Mouse (Mus musculus): ENCODE results near the gene Col18a1. TPM values are rescaled to one million over a fixed set of nuclear protein-coding genes. Genes with fewer than 3 reads are reported as not detected.

Gene Col18a1
- total RNA-seq, 2 experiments from 2014 or later: 20.2 to 24.5 TPM

DNA sequence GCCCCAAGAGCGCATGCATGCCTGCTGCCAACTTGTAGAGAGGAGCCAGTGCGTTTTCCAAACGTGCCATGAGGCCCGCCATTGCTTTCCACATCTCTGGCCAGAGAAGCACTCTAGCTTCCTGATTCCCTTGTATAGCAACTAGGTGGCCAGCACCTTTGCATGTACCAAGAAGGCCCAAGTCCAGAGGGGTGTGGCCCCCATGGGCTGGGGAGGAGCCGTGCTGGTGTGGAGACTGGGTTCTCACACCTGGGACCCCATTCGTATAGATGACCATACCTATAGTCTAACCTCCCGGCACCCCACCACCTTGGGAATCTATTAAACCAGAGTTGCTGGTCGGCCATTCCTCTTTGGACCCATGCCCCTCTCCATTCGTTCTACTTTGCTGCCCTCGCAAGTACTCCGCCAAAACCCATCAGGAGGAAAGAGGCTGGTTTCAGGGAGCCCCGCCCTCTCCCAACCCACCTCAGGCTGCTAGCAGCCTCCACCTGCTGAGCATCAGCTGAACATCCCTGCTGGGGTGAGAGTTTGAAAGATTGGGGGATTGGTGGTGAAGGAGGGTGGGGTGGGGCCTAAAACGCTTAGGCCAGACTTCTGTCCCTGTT, 134.5 kb downstream of the Col18a1 start, which contains the start of gene Slc19a1:
Gene Slc19a1, plus strand, starts transcription at position 474 of the 608 bp plus-strand sequence.
- no peak for DNase-seq
- intact Hi-C loops (cut with DNase I; ENCODE audit: low total_unique reads): no loop called here

DNA sequence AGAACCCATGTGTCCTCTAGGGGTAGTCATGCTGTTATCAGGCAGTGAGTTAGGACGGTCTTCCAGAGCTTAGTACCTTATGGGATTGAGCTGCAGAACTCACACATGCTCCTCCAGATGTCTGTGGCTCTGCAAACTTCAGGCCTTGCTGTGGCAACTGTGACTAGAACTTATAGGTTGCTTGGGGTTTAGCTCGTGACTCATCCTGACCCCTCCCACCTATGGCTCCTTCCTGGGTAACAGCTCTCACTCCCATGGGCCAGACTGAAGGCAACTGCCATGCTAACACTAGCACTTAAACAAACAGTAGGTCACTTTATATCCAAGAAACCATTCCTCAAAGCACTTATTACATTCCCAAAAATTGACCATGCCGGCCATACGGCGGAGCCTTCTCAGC, 135.7 kb downstream of the Col18a1 start:
- no peak for DNase-seq
- intact Hi-C loops (cut with DNase I; ENCODE audit: low total_unique reads): no loop called here

- intact Hi-C loops (cut with DNase I; ENCODE audit: low total_unique reads): no loop called here
- DNase-seq: no peak
These were observed 136.6 kb downstream of the Col18a1 start for GRCm38 (mm10) chr10:77029761-77030160.

- intact Hi-C loops (cut with DNase I; ENCODE audit: low total_unique reads): no loop called here
- DNase-seq: no peak
These were observed 137.5 kb downstream of the Col18a1 start for GRCm38 (mm10) chr10:77028782-77029296.

DNA sequence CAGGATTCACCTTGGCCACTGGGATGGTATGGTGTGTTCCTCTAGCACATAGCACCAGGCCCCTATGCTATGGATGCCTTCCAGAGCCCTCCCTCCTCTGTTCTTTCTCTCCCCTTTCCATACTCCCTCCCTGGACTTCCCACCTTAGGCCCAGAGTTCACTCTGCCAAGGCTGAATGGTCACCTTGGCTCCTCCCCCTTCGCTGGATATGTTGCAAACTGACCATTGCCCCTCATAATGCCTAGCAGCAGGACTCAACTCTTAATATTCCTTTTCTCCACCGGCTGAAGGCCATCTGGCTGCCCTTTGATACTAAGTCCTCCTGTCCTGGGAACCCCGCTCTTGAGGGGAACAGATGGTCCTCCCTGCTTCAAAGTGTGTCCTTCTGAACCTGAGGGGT, 139.4 kb downstream of the Col18a1 start:
- DNase-seq: no peak
- intact Hi-C loops (cut with DNase I; ENCODE audit: low total_unique reads): no loop called here

DNA sequence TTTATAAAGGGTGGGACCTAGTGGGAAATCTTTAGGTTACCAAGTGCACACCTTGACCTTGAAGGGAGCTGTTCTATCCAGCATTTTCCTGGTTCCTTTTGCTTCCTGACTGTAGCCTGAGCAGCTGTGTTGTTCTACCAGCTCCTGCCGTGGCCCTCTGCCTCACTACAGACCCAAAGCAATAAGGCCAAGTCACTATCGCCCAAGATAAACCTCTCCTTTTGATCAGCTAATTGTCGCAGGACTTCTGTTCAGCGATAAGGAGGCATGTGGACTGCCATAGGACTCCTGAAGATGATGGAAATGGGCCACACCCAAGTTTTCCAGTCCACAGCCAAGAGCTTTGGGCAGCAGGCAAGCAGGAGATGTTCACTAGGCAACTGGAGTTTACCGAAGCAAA, 142.1 kb downstream of the Col18a1 start:
- DNase-seq: no peak
- intact Hi-C loops (cut with DNase I; ENCODE audit: low total_unique reads): no loop called here

- intact Hi-C loops (cut with DNase I; ENCODE audit: low total_unique reads): no loop called here
- DNase-seq: no peak
These were observed 143.8 kb downstream of the Col18a1 start for GRCm38 (mm10) chr10:77022301-77023130.

- peak; percentile 70 for DNase-seq
- intact Hi-C loops (cut with DNase I; ENCODE audit: low total_unique reads): loop anchor here (2.0 kb wide), 1 partner anchor 187 kb away; no protein-coding TSS in a partner anchor
These were observed 144.8 kb downstream of the Col18a1 start for GRCm38 (mm10) chr10:77021399-77022052.

DNA sequence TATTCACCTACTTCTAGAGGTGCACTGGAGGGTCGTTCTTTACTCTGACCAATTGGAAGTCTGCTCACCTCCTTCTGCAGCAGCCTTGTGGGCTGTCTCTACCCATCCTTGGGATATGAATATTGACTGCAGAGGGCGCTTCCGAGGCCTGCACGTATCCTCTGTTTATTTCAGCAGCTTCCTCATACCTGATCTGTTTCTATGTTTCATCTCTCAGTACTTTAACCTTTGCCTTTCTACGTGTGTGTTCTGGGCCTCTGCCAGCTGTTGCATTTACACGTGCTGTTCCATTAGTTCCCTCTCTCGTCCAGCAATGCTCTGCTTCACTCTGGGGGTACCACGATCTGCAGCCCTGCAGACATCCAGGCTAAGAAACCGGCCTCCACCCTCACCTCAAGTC, 148.7 kb downstream of the Col18a1 start:
- DNase-seq: no peak
- intact Hi-C loops (cut with DNase I; ENCODE audit: low total_unique reads): loop anchor here (5.0 kb wide), 1 partner anchor 225 kb away; no protein-coding TSS in a partner anchor

- intact Hi-C loops (cut with DNase I; ENCODE audit: low total_unique reads): loop anchor here (5.0 kb wide), 1 partner anchor 225 kb away; no protein-coding TSS in a partner anchor
- no peak for DNase-seq
These were observed 149.3 kb downstream of the Col18a1 start for GRCm38 (mm10) chr10:77017061-77017460.

GRCm38 (mm10) chr10:77016499-77016898, 149.8 kb downstream of the Col18a1 start:
- intact Hi-C loops (cut with DNase I; ENCODE audit: low total_unique reads): loop anchor here (5.0 kb wide), 1 partner anchor 224 kb away; no protein-coding TSS in a partner anchor
- DNase-seq: no peak

DNA sequence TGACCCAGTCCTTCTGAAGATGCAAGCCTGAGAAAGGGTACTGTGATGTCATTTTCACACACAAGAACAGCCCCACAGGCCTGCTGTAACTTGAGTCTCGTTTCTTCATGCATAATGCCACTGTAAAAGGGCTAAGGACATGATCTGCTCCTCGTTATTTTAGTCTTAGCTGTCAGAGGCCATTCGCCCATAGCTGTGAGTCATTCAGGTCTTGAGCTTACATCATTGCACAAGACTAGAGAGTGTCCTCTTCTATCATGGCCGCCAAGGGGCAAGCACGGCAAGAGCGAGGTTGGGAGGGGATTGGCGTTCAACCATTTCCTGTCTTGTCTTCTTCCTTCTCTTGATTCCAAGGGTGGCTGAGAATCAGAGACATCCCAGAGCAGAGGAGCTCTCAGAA, 150.3 kb downstream of the Col18a1 start:
- no peak for DNase-seq
- intact Hi-C loops (cut with DNase I; ENCODE audit: low total_unique reads): loop anchor here (5.0 kb wide), 1 partner anchor 224 kb away; no protein-coding TSS in a partner anchor

- no peak for DNase-seq
- intact Hi-C loops (cut with DNase I; ENCODE audit: low total_unique reads): no loop called here
These were observed 154.7 kb downstream of the Col18a1 start for GRCm38 (mm10) chr10:77011681-77012080.

DNA sequence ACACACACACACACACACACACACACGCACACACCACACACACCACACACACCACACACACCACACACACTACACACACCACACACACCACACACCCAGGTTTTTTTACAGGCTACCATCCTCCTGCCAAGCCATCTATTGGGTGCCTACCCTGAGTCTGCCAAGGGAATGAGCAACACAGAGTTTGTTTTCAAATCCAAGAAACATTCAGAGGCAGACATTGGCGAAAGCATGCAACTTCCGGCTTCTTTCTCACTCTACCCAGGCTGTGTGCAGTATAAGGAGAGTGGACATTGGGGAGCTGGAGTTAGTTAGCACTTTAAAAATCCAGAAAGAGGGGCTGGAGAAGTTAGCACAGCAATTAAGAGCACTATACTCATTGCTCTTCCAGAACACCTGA, 157.7 kb downstream of the Col18a1 start:
- intact Hi-C loops (cut with DNase I; ENCODE audit: low total_unique reads): no loop called here
- DNase-seq: no peak

- peak; percentile 8 for DNase-seq
- intact Hi-C loops (cut with DNase I; ENCODE audit: low total_unique reads): no loop called here
These were observed 158.2 kb downstream of the Col18a1 start for GRCm38 (mm10) chr10:77008109-77008561.

DNA sequence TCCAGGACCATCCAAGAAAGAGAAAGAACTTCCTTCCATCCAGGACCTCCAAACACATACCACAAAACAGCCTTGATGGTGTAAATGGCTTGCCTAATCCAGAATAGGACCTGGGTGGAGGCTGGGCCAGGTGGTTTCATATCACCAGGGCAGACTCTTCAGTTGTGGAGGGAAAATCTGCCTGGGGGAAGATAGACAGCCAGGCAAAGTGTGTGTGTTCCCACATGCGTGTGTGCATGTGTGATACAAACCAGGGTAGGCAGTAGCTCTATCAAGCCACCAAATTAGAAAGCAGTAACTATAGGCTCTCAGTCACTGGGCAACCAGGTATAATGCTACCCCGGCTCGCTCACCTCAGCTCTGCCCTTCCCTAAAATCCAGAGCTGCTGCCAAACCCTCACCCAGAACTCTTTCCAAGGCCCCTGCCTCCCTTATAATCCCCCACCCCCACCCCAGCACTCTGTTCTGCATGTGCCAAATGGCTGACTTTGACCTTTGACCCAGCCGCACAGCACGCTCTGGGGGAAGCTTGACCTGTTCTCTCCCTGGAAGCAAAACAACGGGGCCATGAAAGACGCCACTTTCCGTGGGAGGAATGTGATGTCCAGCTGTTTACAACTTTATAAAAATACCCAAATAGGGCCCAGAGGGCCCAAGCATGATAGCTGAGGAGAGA, 158.8 kb downstream of the Col18a1 start:
- intact Hi-C loops (cut with DNase I; ENCODE audit: low total_unique reads): no loop called here

DNA sequence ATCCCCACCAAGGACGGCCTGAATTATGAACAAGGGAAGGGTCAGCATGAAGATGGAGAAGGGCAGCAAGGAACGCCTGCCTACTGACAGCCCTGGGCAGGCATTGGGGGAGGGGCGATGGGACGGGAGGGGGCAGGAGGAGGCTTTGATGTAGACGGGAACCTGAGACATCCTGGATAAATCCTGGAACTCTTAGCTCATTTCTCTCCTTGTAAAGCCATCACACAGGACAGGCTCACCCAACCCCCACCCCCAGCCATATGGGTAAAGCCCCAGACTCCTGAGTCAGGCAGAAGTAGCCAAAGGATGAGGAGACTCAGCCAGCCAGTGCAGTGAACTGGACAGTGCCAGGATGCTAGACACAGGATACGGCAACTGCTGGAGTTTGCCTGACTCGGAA, 161.4 kb downstream of the Col18a1 start:
- intact Hi-C loops (cut with DNase I; ENCODE audit: low total_unique reads): no loop called here
- no peak for DNase-seq

More for the DNA sequence above, 158.8 kb downstream of the Col18a1 start:
- no peak for DNase-seq

Measured in gastrocnemius, postnatal 14 days (tissue).